Mouse (Mus musculus) layer of hippocampus, adult 2 months (tissue): Measurements from ENCODE around the gene Olfr1351. TPM values are rescaled to one million over a fixed set of nuclear protein-coding genes. Genes with fewer than 3 reads are reported as not detected.
"Not testable (repeated sequence)": the region's sequence is repeated elsewhere in the genome, so short reads cannot be mapped to it uniquely, and the experiment has no call there.

ENCODE experiments used
- DNase-seq, 2 experiments: peaks; one replicate each; pipeline ENCODE4 v3.0.0; 2022; ENCODE audit warnings: low spot score in 2 of 2
- H3K27ac ChIP-seq: fragments of 200-600 bp; 2 replicates; pipeline ENCODE4 v1.8.1; 2022
- H3K4me3 ChIP-seq: fragments of 200-600 bp; 2 replicates; pipeline ENCODE4 v1.8.1; 2022; ENCODE audit warnings: mild to moderate bottlenecking
- CTCF ChIP-seq: fragments of 200-600 bp; conservative IDR thresholded peaks from 2 replicates; pipeline ENCODE4 v1.8.1; 2022; ENCODE audit warnings: antibody characterized with exemption, mild to moderate bottlenecking, moderate library complexity
- long read RNA-seq, 2 experiments: library from polyadenylated mRNA; stranded (forward); transcript quantifications; one replicate each; pipeline ENCODE4 v2.0.0; 2021; ENCODE audit warnings: borderline mapping rate in 2 of 2
- total RNA-seq, 2 experiments: library from RNA; stranded (reverse); gene quantifications; 2 replicates each; pipeline ENCODE4 v1.2.3; 2021

Gene Olfr1351
- total RNA-seq: not detected
- long read RNA-seq, experiment 1: 0 reads
- long read RNA-seq, experiment 2: 0 reads

DNA sequence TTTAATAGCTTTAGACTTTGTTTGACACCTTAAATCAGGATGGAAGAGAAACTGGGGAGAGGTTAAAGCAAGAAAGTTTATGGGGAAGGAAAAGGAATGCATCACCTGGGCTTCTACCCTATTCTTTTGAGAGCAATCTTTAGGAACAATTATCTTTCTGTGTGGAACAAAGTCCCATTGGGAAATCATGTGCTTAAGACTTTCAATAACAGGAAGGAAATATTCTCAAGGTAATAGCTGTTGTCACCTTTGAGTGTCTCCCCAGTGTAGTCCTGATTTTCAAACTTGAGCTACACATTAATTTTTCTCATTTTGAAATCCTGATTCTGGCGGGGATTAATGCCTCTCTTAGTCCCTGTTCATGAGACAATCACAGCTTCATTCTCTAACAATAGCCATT lies at the start of gene Olfr1351:
Olfr1351 (plus strand) TSS at position 301 of the 400 bp plus-strand sequence.
- no peak for DNase-seq
- Histone ChIP-seq H3K27ac (no peak within 1 kb of the TSS), H3K4me3 (no peak within 1 kb of the TSS)
- no peak for TF ChIP-seq CTCF

DNA sequence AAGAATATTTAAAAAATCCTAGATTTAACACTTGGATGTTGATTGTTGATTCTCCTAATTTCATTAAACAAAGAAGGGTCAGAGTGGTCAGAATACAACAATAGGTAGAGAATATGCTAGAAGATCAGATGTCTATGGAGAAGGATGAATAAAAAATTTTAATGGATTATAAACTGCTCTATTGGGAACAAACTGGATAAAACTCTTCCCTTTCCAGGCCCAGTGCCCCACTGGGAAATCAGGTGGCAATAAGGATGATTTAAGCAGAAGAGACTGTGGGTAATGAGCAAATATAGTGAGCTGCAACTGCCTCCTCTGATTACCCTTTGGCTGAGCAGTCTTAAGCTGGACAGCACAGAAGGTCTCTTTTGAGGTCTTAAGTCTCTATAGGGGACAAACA lies 49.3 kb upstream of the Olfr1351 start, which contains the start of gene Olfr1353:
Olfr1353 (plus strand) TSS at position 301 of the 400 bp plus-strand sequence.
- H3K27ac ChIP-seq, DNase-seq, H3K4me3 ChIP-seq: not testable (repeated sequence)

DNA sequence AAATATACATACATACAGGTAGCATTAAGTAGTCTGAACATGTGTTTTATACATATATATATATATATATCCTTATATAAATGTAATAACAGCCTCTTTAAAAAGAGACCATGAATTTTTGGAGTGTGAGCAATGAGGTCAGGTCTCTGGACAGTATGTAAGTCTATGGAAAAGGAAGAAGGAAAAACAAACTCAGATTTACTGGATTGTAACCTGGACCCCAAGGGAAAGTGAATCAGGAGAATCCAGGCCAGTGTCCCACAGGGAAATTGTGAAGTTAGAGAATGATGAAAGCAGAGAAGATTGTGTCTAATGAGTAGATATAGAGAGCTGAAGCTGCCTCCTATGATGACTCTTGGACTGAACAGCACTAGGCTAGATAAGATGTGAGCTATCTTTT lies 31.5 kb upstream of the Olfr1351 start, which contains the start of gene Olfr1352:
Olfr1352 (plus strand) TSS at position 301 of the 400 bp plus-strand sequence.
- DNase-seq: no peak
- no peak for TF ChIP-seq CTCF
- Histone ChIP-seq H3K4me3 (no peak within 1 kb of the TSS), H3K27ac (no peak within 1 kb of the TSS)

- no peak within 1 kb of the TSS for H3K4me3 ChIP-seq
- no peak within 1 kb of the TSS for H3K27ac ChIP-seq
- TF ChIP-seq CTCF: no peak
- DNase-seq: no peak
These were observed 16.2 kb downstream of the Olfr1351 start, which contains the start of gene Olfr57 for GRCm38 (mm10) chr10:79028441-79028840. Gene Olfr57, plus strand, starts transcription at chr10:79028741.

- not testable (repeated sequence) for H3K27ac ChIP-seq, DNase-seq, H3K4me3 ChIP-seq
These were observed 30.2 kb downstream of the Olfr1351 start for GRCm38 (mm10) chr10:79042457-79042856.

DNA sequence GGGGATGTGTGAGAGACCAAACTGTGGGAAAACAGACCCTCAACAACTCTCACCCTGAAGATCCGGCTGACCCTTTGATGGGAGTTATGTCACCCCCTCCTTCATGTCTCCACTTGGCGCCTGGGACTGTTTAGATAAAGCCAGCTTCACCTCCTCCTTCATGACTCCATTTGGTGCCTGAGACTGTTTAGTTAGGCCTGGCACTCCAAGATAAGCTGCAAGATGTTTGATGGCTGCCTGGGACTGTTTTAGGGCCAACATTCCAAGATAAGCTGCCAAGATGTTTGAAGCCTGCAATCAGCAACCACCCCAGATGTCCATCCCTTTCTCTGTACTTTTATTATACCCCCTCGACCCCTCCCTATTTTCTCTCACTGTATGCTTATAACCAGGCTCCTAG lies 45.1 kb downstream of the Olfr1351 start:
- H3K27ac ChIP-seq, H3K4me3 ChIP-seq, DNase-seq: not testable (repeated sequence)

Other genes with a start within 250 kb of the Olfr1351 start
- 10 to 100 TPM; 11.0 to 11.5 TPM for gene Slc1a6, start 232.0 kb upstream of the Olfr1351 start, total RNA-seq
- under 1 TPM in 1 of 2 experiments, not detected in 1; 0.13 TPM for gene Olfr1356, start 160.3 kb upstream of the Olfr1351 start, total RNA-seq
- gene Olfr1355, start 136.9 kb upstream of the Olfr1351 start, total RNA-seq: not detected
- not detected for gene Olfr1354, start 99.3 kb upstream of the Olfr1351 start, total RNA-seq
- not detected for gene Olfr8, start 61.8 kb upstream of the Olfr1351 start, total RNA-seq
- gene Olfr1353, start 49.2 kb upstream of the Olfr1351 start, total RNA-seq: not detected
- gene Olfr1352, start 31.4 kb upstream of the Olfr1351 start, total RNA-seq: not detected
- gene Olfr57, start 16.3 kb downstream of the Olfr1351 start, total RNA-seq: not detected
- gene 2610008E11Rik, start 85.1 kb downstream of the Olfr1351 start, total RNA-seq: 10 to 100 TPM; 22.3 to 28.0 TPM
- gene Vmn2r80, start 136.3 kb downstream of the Olfr1351 start, total RNA-seq: not detected
- gene Vmn2r81, start 235.2 kb downstream of the Olfr1351 start, total RNA-seq: not detected